Mouse (Mus musculus) cerebellum, adult 9-11 months (tissue): ENCODE measurements around the gene Cfap77.
A peak's percentile ranks its signal among the peaks of the same experiment; 100 is the strongest.

ENCODE experiments used
- DNase-seq: peaks from one replicate; pipeline ENCODE4 v3.0.0; 2022

The Cfap77 gene

GRCm38 (mm10) chr2:28919001-28919400 lies 135.9 kb downstream of the Cfap77 start:
- no peak for DNase-seq

- DNase-seq = peak; percentile 48
These were observed 137.1 kb downstream of the Cfap77 start for GRCm38 (mm10) chr2:28917518-28918361.

GRCm38 (mm10) chr2:28917156-28917517 lies 137.7 kb downstream of the Cfap77 start:
- DNase-seq = peak; percentile 22

GRCm38 (mm10) chr2:28916513-28916865 lies 138.4 kb downstream of the Cfap77 start, which contains the start of gene Barhl1:
TSS of gene Barhl1 (minus strand) at chr2:28916668.
- DNase-seq = peak; percentile 79

- DNase-seq = peak; percentile 67
These were observed 138.9 kb downstream of the Cfap77 start for GRCm38 (mm10) chr2:28915768-28916512.

- DNase-seq = peak; percentile 52
These were observed 139.6 kb downstream of the Cfap77 start for GRCm38 (mm10) chr2:28915104-28915738.

- DNase-seq = no peak
These were observed 140.7 kb downstream of the Cfap77 start for GRCm38 (mm10) chr2:28914121-28914520.

GRCm38 (mm10) chr2:28912961-28913360 lies 141.9 kb downstream of the Cfap77 start:
- DNase-seq = no peak

GRCm38 (mm10) chr2:28912039-28912700 lies 142.7 kb downstream of the Cfap77 start:
- DNase-seq = no peak

- peak; percentile 12 for DNase-seq
These were observed 143.4 kb downstream of the Cfap77 start for GRCm38 (mm10) chr2:28911331-28912038.

GRCm38 (mm10) chr2:28910877-28911276 lies 144.0 kb downstream of the Cfap77 start:
- no peak for DNase-seq

- DNase-seq = no peak
These were observed 144.8 kb downstream of the Cfap77 start for GRCm38 (mm10) chr2:28909818-28910710.

GRCm38 (mm10) chr2:28909186-28909817 lies 145.6 kb downstream of the Cfap77 start:
- no peak for DNase-seq

- DNase-seq = peak; percentile 18
These were observed 146.3 kb downstream of the Cfap77 start for GRCm38 (mm10) chr2:28908389-28909153.

GRCm38 (mm10) chr2:28907691-28908388 lies 147.0 kb downstream of the Cfap77 start:
- DNase-seq = peak; percentile 14

GRCm38 (mm10) chr2:28905561-28905960 lies 149.3 kb downstream of the Cfap77 start:
- DNase-seq = no peak

GRCm38 (mm10) chr2:28904786-28905185 lies 150.1 kb downstream of the Cfap77 start:
- DNase-seq = no peak

GRCm38 (mm10) chr2:28903871-28904270 lies 151.0 kb downstream of the Cfap77 start:
- no peak for DNase-seq

GRCm38 (mm10) chr2:28902291-28902690 lies 152.6 kb downstream of the Cfap77 start:
- DNase-seq = no peak
